Mouse (Mus musculus): Measurements from ENCODE around the gene Tmem238l.

GRCm38 (mm10) chr11:66992150-66992549 is 35.7 kb downstream of the Tmem238l start:
- TF ChIP-seq MAFK (IDR thresholded peaks at IDR 0.05; ENCODE audit: insufficient read depth, low read depth, low read length) (no peak), ZNF384 (IDR thresholded peaks at IDR 0.05; ENCODE audit: low read depth, low read length) (no peak), ZC3H11A (IDR thresholded peaks at IDR 0.05; ENCODE audit: borderline replicate concordance, low read depth, low read length) (no peak), CHD2 (IDR thresholded peaks at IDR 0.05; ENCODE audit: low read depth, low read length) (no peak), HCFC1 (IDR thresholded peaks at IDR 0.05; ENCODE audit: borderline replicate concordance, insufficient read depth, low read length) (no peak)
